ENCODE assay signal across 7 mouse cellular contexts in the genomic region with DNA sequence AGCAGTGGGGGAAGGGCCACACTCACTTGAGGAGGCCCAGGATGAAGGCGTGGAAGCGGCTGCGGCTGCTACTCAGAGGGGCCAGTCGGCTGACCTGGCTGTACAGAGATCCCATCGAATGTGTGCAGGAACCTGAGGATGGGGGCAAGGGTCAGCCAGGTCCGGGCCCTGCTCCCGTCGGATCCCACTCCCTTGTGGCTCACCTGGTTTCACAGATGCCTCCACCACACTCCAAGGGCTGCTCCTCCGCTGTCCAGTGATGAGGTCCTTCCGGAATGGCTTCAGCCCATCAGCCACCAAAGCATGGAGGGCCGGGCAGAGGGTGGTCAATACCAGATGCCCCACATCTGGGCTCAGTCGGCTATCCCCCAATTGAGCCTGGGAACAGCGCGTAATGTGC. TPM values are rescaled to one million over a fixed set of nuclear protein-coding genes. Genes with fewer than 3 reads are reported as not detected.
DNase-seq lines count a peak whose midpoint lies in the region; ATAC-seq and TF ChIP-seq lines count a peak whose summit lies in the region.

No protein-coding gene starts in this region.

- H3K9ac ChIP-seq in embryonic facial prominence, embryonic 15.5 days = no peak overlapping the region; the same call in 1 of the 2 replicates
- H3K9ac ChIP-seq in intestine, embryonic 15.5 days = peak overlapping the region; percentile 56; the same call in 1 of the 2 replicates

- TF ChIP-seq POLR2A in myocyte (IDR thresholded peaks at IDR 0.05; ENCODE audit: insufficient read length, low read depth) = no peak

- peaks cover 8% of the 10 kb centered on the region; the same call in 1 of the 2 replicates for H3K27me3 ChIP-seq in embryonic facial prominence, embryonic 15.5 days
- H3K27me3 ChIP-seq in intestine, embryonic 15.5 days (replicated peaks) = peaks cover 7% of the 10 kb centered on the region; the same call in 1 of the 2 replicates
- H3K27me3 ChIP-seq in myocyte (ENCODE audit: control insufficient read depth, insufficient read depth, insufficient read length) = no peaks in the 10 kb centered on the region

- peak overlapping the region; percentile 100 for H3K4me2 ChIP-seq in embryonic facial prominence, embryonic 15.5 days (replicated peaks)
- peak overlapping the region; percentile 96 for H3K4me2 ChIP-seq in intestine, embryonic 15.5 days (replicated peaks)
- peak overlapping the region; percentile 99 for H3K4me2 ChIP-seq in myocyte (ENCODE audit: low read depth)

- DNase-seq in left cerebral cortex, adult 2 months (ENCODE audit: extremely low spot score in 1 of 2, low spot score in 2 of 2) = no peak
- no peak for DNase-seq in left cerebral cortex, adult 8-10 months (ENCODE audit: low spot score in 2 of 2)
- no peak for DNase-seq in ovary, postnatal 36 days (ENCODE audit: low spot score)
- DNase-seq in adrenal gland, adult 18-20 months (ENCODE audit: low spot score in 2 of 2) = no peak

- no peak overlapping the region for H3K27ac ChIP-seq in left cerebral cortex, adult 2 months
- H3K27ac ChIP-seq in embryonic facial prominence, embryonic 15.5 days (replicated peaks) = no peak overlapping the region
- no peak overlapping the region for H3K27ac ChIP-seq in intestine, embryonic 15.5 days

- H3K9me3 ChIP-seq in embryonic facial prominence, embryonic 15.5 days (replicated peaks) = no peaks in the 10 kb centered on the region
- no peaks in the 10 kb centered on the region for H3K9me3 ChIP-seq in intestine, embryonic 15.5 days

- 53% methylated on average over 14 of the region's 14 CpGs for WGBS in embryonic facial prominence, embryonic 15.5 days
- 43% methylated on average over 14 of the region's 14 CpGs for WGBS in intestine, embryonic 15.5 days

- no peak for TF ChIP-seq CTCF in left cerebral cortex, adult 2 months (IDR thresholded peaks at IDR 0.05)

- H3K4me1 ChIP-seq in embryonic facial prominence, embryonic 15.5 days = peaks cover 43% of the 10 kb centered on the region
- H3K4me1 ChIP-seq in intestine, embryonic 15.5 days (replicated peaks) = peaks cover 42% of the 10 kb centered on the region

- no peak for ATAC-seq in embryonic facial prominence, embryonic 15.5 days (ENCODE audit: insufficient number of reproducible peaks, low FRiP score, low TSS enrichment, low read depth)
- ATAC-seq in intestine, embryonic 15.5 days = no peak

- peaks cover 21% of the 10 kb centered on the region; the same call in 1 of the 2 replicates for H3K36me3 ChIP-seq in embryonic facial prominence, embryonic 15.5 days
- no peaks in the 10 kb centered on the region; the same call in 1 of the 2 replicates for H3K36me3 ChIP-seq in intestine, embryonic 15.5 days
- H3K36me3 ChIP-seq in myocyte (ENCODE audit: control insufficient read depth, insufficient read depth) = no peaks in the 10 kb centered on the region

- no peaks in the 10 kb centered on the region for H3K79me2 ChIP-seq in myocyte (ENCODE audit: control insufficient read depth, insufficient read depth)

- peak overlapping the region; percentile 86 for H3K4me3 ChIP-seq in left cerebral cortex, adult 2 months
- peak overlapping the region; percentile 70 for H3K4me3 ChIP-seq in embryonic facial prominence, embryonic 15.5 days (replicated peaks)
- peak overlapping the region; percentile 52 for H3K4me3 ChIP-seq in intestine, embryonic 15.5 days (replicated peaks)
- H3K4me3 ChIP-seq in myocyte = peak overlapping the region; percentile 73

- no peak overlapping the region for H3ac ChIP-seq in myocyte (ENCODE audit: control insufficient read depth, insufficient read length)

- intact Hi-C loops in left cerebral cortex, adult 2 months (cut with DNase I) = no loop called here

TF ChIP-seq in myocyte, 11 proteins besides CTCF, POLR2A, EP300 and RAD21:
- no peak for TF ChIP-seq SRF (IDR thresholded peaks at IDR 0.05; ENCODE audit: control insufficient read depth, insufficient read length, low read depth)
- TF ChIP-seq TCF3 (IDR thresholded peaks at IDR 0.05; ENCODE audit: insufficient read length, low read depth) = no peak
- no peak for TF ChIP-seq E2F4 (IDR thresholded peaks at IDR 0.05; ENCODE audit: insufficient read depth)
- TF ChIP-seq POLR2AphosphoS2 (IDR thresholded peaks at IDR 0.05; ENCODE audit: insufficient read length, low read depth) = no peak
- TF ChIP-seq REST (IDR thresholded peaks at IDR 0.05; ENCODE audit: insufficient read depth, insufficient read length) = no peak
- no peak for TF ChIP-seq USF1 (IDR thresholded peaks at IDR 0.05; ENCODE audit: low read depth)
- TF ChIP-seq TCF12 (IDR thresholded peaks at IDR 0.05; ENCODE audit: insufficient read depth, poor library complexity, severe bottlenecking) = no peak
- no peak for TF ChIP-seq MYOG (IDR thresholded peaks at IDR 0.05; ENCODE audit: control insufficient read depth in 1 of 3, insufficient read depth in 1 of 3, insufficient read length in 2 of 3, low read depth in 2 of 3)
- no peak for TF ChIP-seq CEBPB (IDR thresholded peaks at IDR 0.05; ENCODE audit: insufficient read depth, poor library complexity, severe bottlenecking)
- TF ChIP-seq MAX (IDR thresholded peaks at IDR 0.05; ENCODE audit: low read depth) = no peak
- no peak for TF ChIP-seq MYOD1 (IDR thresholded peaks at IDR 0.05; ENCODE audit: control insufficient read depth in 1 of 3, insufficient read length in 2 of 3, low read depth in 2 of 3)

RNA-seq across cellular contexts. Expression of gene Rusc1, which starts 4.1 kb away (rescaled TPM):
- total RNA-seq in left cerebral cortex, adult 2 months (2021) = 100 to 1,000 TPM; 189 to 199 TPM
- 100 to 1,000 TPM; 170 to 198 (median 187) TPM for total RNA-seq in left cerebral cortex, adult 8-10 months (2022)
- polyA plus RNA-seq in embryonic facial prominence, embryonic 15.5 days (2015; fragmentation: Nextera tagmentation; extraction: Ambion mirVana) = 25.7 and 28.0 TPM in 2 replicates
- polyA plus RNA-seq in intestine, embryonic 15.5 days (2015; fragmentation: Nextera tagmentation; extraction: Ambion mirVana) = 25.6 and 26.6 TPM in 2 replicates
- 20.2 TPM for polyA plus RNA-seq in myocyte (2012; fragmentation: generic; extraction: Trizol)
- total RNA-seq in adrenal gland, adult 18-20 months (2021) = 10 to 100 TPM; 34.5 to 35.7 TPM

RNA-seq across cellular contexts. Expression of gene Gm43738, which starts 11.9 kb away (rescaled TPM):
- total RNA-seq in left cerebral cortex, adult 2 months (2021) = not detected
- under 1 TPM in 1 of 4 experiments, not detected in 3; 0.21 TPM for total RNA-seq in left cerebral cortex, adult 8-10 months (2022)
- polyA plus RNA-seq in embryonic facial prominence, embryonic 15.5 days (2015; fragmentation: Nextera tagmentation; extraction: Ambion mirVana) = not detected in 2 replicates
- 0.08 TPM in 1 of 2 replicates, not detected in the other for polyA plus RNA-seq in intestine, embryonic 15.5 days (2015; fragmentation: Nextera tagmentation; extraction: Ambion mirVana)
- polyA plus RNA-seq in myocyte (2012; fragmentation: generic; extraction: Trizol) = 0.02 TPM
- total RNA-seq in adrenal gland, adult 18-20 months (2021) = not detected

RNA-seq across cellular contexts. Expression of gene Fdps, which starts 12.8 kb away (rescaled TPM):
- total RNA-seq in left cerebral cortex, adult 2 months (2021) = 10 to 100 TPM; 78.1 to 79.6 TPM
- 100 to 1,000 TPM in 2 of 4 experiments, 10 to 100 TPM in 2; 84.4 to 129 (median 100) TPM for total RNA-seq in left cerebral cortex, adult 8-10 months (2022)
- polyA plus RNA-seq in embryonic facial prominence, embryonic 15.5 days (2015; fragmentation: Nextera tagmentation; extraction: Ambion mirVana) = 239 and 242 TPM in 2 replicates
- 481 and 531 TPM in 2 replicates for polyA plus RNA-seq in intestine, embryonic 15.5 days (2015; fragmentation: Nextera tagmentation; extraction: Ambion mirVana)
- polyA plus RNA-seq in myocyte (2012; fragmentation: generic; extraction: Trizol) = 863 TPM
- 100 to 1,000 TPM; 213 to 346 TPM for total RNA-seq in adrenal gland, adult 18-20 months (2021)

RNA-seq across cellular contexts. Expression of gene Pklr, which starts 47.0 kb away (rescaled TPM):
- total RNA-seq in left cerebral cortex, adult 2 months (2021) = not detected
- not detected for total RNA-seq in left cerebral cortex, adult 8-10 months (2022)
- polyA plus RNA-seq in embryonic facial prominence, embryonic 15.5 days (2015; fragmentation: Nextera tagmentation; extraction: Ambion mirVana) = 0.15 TPM in 1 of 2 replicates, not detected in the other
- 58.8 and 74.1 TPM in 2 replicates for polyA plus RNA-seq in intestine, embryonic 15.5 days (2015; fragmentation: Nextera tagmentation; extraction: Ambion mirVana)
- not detected for polyA plus RNA-seq in myocyte (2012; fragmentation: generic; extraction: Trizol)
- not detected for total RNA-seq in adrenal gland, adult 18-20 months (2021)

Comparison
In these comparisons a context has a peak if more than half of its experiments do, and no peak if none do; other contexts are left out.
1. RNA of gene Rusc1, which starts 4.1 kb away (total RNA-seq): 189 to 199 TPM in left cerebral cortex, adult 2 months and 170 to 198 TPM in left cerebral cortex, adult 8-10 months; 34.5 to 35.7 TPM in adrenal gland, adult 18-20 months; every median in the first group is over 4 times any median in the second.
2. Peak in every context shown above with its lines, with median percentiles within 50 percentile points of each other: H3K4me3 ChIP-seq and H3K4me2 ChIP-seq.